Mouse (Mus musculus): ENCODE data around the gene Asphd1. TPM values are rescaled to one million over a fixed set of nuclear protein-coding genes. Genes with fewer than 3 reads are reported as not detected.

Asphd1 gene
- polyA plus RNA-seq, 1 experiment from 2014 or later: 5.5 TPM

DNA sequence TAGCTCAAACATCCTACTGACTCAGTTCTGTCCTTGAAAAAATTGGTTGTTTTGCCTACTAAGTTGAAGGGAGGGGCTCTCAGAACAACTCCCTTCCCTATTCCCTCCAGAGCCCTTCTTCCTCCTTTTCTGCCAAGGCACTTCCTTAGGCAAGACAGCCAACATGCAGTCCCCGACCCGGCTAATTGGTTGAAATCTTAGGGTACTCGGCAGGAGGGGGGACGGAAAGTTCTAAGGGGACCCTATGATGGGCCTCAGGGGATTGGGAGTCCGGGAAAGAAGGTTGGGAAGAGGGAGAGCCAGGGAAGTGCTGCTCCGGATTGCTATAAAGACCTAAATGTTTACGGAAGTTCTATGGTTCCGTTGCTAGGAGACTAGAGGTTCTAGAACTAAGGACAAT is 26.1 kb upstream of the Asphd1 start:
- Histone ChIP-seq H3K9me3 (no peaks in the 10 kb centered on the region), H3K4me1 (replicated peaks) (peaks cover 17% of the 10 kb centered on the region), H3K4me3 (replicated peaks) (peak overlapping the region; percentile 100; the same call in 1 of the 2 replicates), H3K27me3 (no peaks in the 10 kb centered on the region; the same call in 1 of the 2 replicates), H3K36me3 (peaks cover 44% of the 10 kb centered on the region), H3K9ac (replicated peaks) (no peak overlapping the region), H3K27ac (no peak overlapping the region), H3K4me2 (replicated peaks) (peak overlapping the region; percentile 93)
- ATAC-seq: no peak; the same call in 1 of the 2 replicates
- 13% methylated on average over 8 of the region's 8 CpGs for WGBS

DNA sequence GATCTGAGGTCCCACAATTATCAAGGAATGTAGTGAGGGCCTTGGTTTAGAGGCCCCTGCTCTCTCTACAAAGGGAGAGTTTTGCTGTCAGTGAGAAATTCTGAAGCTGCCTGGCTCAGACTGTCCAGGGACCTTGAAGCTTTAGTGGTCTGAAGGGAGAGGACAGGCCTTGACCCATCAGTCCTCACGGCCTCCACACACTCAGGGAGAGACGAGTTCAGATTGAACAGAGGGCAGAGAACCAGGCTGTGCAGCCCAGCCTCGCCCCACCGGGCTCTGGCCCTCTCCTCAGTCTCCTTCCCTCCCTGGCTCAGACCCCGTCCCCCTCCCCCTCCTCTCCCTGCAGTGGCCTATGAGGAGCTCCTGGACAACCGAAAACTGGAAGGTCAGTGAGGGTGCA is 18.0 kb upstream of the Asphd1 start:
- H3K27me3 ChIP-seq: peaks cover 20% of the 10 kb centered on the region
- peaks cover 88% of the 10 kb centered on the region for H3K36me3 ChIP-seq
- H3K4me3 ChIP-seq (replicated peaks): no peak overlapping the region
- H3K4me1 ChIP-seq (replicated peaks): no peaks in the 10 kb centered on the region
- no peak overlapping the region for H3K9ac ChIP-seq (replicated peaks)
- no peak overlapping the region for H3K27ac ChIP-seq
- no peaks in the 10 kb centered on the region; the same call in 1 of the 2 replicates for H3K9me3 ChIP-seq
- 62% methylated on average over 6 of the region's 6 CpGs for WGBS
- no peak for ATAC-seq
- H3K4me2 ChIP-seq (replicated peaks): no peak overlapping the region

DNA sequence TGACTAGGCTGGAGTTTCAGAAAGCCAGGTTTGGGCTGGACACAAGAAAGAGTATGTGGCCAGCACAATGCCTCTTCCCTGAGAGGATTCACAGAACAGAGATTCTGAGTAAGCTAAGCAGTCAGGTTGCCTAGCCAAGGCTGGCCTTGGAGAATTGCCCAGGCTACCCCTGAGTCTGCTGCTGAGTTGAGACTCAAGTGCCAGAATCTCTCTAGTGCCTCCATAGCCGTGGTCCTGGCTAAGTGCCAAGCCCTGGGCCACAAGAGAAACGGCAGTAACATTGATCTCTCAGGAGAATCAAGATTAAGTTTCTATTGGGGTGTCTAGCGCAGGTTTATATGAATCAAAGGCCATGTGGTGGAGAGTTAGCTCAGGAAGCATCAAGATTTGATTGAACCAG is 16.2 kb upstream of the Asphd1 start:
- Histone ChIP-seq H3K27ac (no peak overlapping the region), H3K36me3 (peaks cover 88% of the 10 kb centered on the region), H3K27me3 (peaks cover 37% of the 10 kb centered on the region), H3K4me3 (replicated peaks) (no peak overlapping the region), H3K9ac (replicated peaks) (no peak overlapping the region), H3K9me3 (no peaks in the 10 kb centered on the region; the same call in 1 of the 2 replicates), H3K4me2 (replicated peaks) (no peak overlapping the region), H3K4me1 (replicated peaks) (no peaks in the 10 kb centered on the region)
- WGBS: 67% methylated on average over 3 of the region's 3 CpGs
- no peak for ATAC-seq

DNA sequence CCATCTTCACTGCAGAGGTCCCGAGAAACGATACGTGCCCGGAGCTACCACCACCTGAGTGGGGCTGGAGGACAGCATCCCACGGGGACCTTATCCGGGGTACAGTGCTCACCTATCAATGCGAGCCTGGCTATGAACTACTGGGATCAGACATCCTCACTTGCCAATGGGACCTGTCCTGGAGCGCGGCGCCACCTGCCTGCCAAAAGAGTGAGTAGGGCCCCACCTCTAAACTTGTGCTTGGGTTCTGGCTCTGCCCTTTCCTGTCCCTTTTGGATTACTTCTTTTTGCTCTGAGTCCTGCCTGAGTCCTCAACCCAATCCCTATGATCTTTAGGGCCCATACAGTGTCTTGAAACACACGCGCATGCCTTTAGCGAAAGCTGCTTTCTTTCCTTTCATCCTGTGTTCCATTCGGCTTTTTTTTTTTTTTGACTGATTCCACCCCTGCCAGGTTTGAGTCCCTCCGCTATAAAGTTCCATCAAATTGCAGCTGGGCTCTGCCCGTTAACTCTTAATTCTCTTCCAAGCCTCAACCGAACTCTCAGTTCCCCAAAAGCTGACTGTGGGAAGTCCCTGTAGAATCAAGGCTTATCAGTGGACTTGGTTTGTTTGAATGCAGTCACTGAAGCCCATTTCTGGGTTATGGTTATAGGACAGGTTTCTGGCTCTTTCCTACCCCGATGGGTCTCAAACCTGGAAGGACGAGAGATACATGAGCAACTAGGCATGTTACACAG is 14.3 kb upstream of the Asphd1 start:
- WGBS: 30% methylated on average over 19 of the region's 19 CpGs
- ATAC-seq: no peak
- no peak overlapping the region for H3K4me3 ChIP-seq (replicated peaks)
- no peak overlapping the region for H3K27ac ChIP-seq
- H3K4me1 ChIP-seq (replicated peaks): no peaks in the 10 kb centered on the region
- H3K4me2 ChIP-seq (replicated peaks): no peak overlapping the region
- no peak overlapping the region for H3K9ac ChIP-seq (replicated peaks)
- no peaks in the 10 kb centered on the region for H3K9me3 ChIP-seq
- H3K36me3 ChIP-seq: peaks cover 87% of the 10 kb centered on the region
- H3K27me3 ChIP-seq: peaks cover 38% of the 10 kb centered on the region

DNA sequence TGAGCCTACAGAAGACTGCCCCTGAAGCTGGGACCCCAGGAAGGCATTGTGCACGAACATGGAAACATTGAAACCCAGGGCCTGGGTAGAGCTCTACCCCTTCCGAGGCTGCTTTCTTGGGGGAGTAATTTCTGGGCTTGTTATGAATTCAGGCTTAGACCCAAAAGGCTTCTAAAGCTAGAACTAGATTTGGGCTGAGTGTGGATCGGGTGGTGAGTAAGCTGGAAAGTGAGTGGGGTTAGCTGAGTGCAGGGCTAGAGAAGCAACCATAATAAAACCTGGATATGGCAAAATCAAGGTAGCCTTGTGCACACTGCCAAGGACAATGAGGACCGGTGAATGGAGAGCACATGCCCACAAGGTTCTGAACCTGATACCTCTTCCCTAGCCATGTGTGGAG is 12.6 kb upstream of the Asphd1 start:
- H3K4me1 ChIP-seq (replicated peaks): no peaks in the 10 kb centered on the region
- H3K36me3 ChIP-seq: peaks cover 87% of the 10 kb centered on the region
- no peak overlapping the region for H3K27ac ChIP-seq
- peaks cover 38% of the 10 kb centered on the region for H3K27me3 ChIP-seq
- 88% methylated on average over 4 of the region's 4 CpGs for WGBS
- no peak overlapping the region for H3K4me3 ChIP-seq (replicated peaks)
- no peak overlapping the region for H3K9ac ChIP-seq (replicated peaks)
- ATAC-seq: no peak
- no peak overlapping the region for H3K4me2 ChIP-seq (replicated peaks)
- no peaks in the 10 kb centered on the region for H3K9me3 ChIP-seq

DNA sequence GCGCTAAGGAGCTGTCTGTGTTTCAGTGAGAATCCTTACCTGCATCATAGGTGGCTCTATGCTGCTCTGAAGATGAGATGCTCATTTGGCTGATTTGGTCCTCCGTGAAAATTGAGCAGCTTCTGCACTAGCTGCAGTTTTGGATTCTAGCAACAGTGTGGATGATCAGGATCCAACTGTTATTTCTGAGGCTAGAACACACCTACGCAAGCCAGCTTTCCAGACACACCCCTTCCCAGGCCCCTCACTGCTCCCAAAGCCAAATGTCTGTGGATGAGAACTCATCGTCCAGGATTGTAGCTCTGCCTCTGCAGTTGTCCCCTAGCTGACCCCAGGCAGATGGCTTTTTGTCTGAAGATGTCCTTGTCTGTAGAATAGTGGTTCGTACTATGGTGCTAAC is 11.7 kb upstream of the Asphd1 start:
- Histone ChIP-seq H3K27ac (no peak overlapping the region), H3K36me3 (peaks cover 83% of the 10 kb centered on the region), H3K9me3 (no peaks in the 10 kb centered on the region), H3K9ac (replicated peaks) (no peak overlapping the region), H3K4me1 (replicated peaks) (no peaks in the 10 kb centered on the region), H3K27me3 (peaks cover 38% of the 10 kb centered on the region), H3K4me3 (replicated peaks) (no peak overlapping the region), H3K4me2 (replicated peaks) (no peak overlapping the region)
- no peak for ATAC-seq
- 88% methylated on average over 5 of the region's 5 CpGs for WGBS

DNA sequence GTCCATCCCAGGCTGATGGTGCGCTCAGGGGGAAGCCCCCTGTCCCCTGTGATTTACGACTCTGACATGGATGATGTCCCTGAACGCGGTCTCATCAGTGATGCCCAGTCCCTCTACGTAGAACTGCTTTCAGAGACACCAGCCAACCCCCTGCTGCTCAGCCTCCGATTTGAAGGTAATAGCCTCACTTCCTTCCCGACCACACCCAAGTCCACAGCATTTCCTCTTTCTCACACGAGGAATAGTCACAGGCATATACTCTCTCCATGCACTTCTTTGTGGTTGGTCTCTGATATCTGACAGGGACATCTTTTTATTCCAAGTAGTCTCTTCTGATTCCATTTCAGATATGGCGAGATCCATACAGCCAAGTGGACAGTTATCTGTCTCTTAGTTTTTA is 10.4 kb upstream of the Asphd1 start:
- peaks cover 82% of the 10 kb centered on the region for H3K36me3 ChIP-seq

DNA sequence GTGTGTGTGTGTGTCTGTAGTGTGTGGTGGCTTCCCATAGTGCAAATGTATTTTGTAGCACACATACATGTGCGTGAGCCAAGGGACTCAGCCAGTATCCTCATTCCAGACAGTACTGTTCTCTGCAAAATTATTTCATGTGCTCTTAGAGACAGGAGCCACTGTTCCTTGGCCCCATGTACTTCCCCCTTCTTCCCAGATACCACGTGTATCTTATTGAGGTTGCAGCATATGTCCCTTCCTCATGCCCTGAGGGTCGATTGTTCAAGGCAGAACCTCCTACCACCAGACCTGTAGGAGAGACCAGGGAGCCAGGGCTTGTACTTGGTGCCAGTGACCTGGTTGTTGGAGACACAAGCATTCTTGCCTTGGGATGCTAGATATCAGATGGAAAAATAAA is 5.7 kb upstream of the Asphd1 start:
- peaks cover 48% of the 10 kb centered on the region for H3K36me3 ChIP-seq
- H3K4me2 ChIP-seq (replicated peaks): no peak overlapping the region
- no peak for ATAC-seq
- H3K27ac ChIP-seq: no peak overlapping the region
- H3K9ac ChIP-seq (replicated peaks): no peak overlapping the region
- H3K27me3 ChIP-seq: peaks cover 22% of the 10 kb centered on the region
- H3K4me3 ChIP-seq (replicated peaks): no peak overlapping the region
- H3K9me3 ChIP-seq: no peaks in the 10 kb centered on the region
- WGBS: 64% methylated on average over 3 of the region's 3 CpGs
- peaks cover 35% of the 10 kb centered on the region for H3K4me1 ChIP-seq (replicated peaks)

More for the DNA sequence above, 10.4 kb upstream of the Asphd1 start:
- Histone ChIP-seq H3K27me3 (peaks cover 38% of the 10 kb centered on the region), H3K9ac (replicated peaks) (no peak overlapping the region), H3K9me3 (no peaks in the 10 kb centered on the region), H3K27ac (no peak overlapping the region), H3K4me1 (replicated peaks) (no peaks in the 10 kb centered on the region), H3K4me2 (replicated peaks) (no peak overlapping the region), H3K4me3 (replicated peaks) (no peak overlapping the region)
- 76% methylated on average over 9 of the region's 9 CpGs for WGBS
- no peak for ATAC-seq

DNA sequence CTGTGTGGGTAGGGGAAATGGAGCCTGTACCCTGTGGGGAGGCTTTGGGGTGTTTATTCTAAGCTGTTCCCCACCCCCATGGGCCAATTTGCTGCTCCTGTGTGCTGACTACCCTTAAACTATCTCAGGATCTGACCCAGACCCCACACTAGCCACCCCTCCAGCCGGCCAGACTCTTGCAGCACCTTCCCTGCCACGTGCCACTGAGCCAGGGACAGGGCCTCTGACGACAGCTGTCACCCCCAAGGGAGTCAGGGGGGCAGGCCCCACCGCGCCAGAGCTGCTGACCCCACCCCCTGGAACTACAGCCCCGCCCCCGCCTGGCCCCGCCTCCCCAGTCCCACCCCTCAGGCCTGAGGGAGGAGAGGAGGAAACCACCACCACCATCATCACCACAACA is 3.3 kb upstream of the Asphd1 start:
- peak overlapping the region; percentile 98 for H3K4me2 ChIP-seq (replicated peaks)
- peaks cover 26% of the 10 kb centered on the region for H3K36me3 ChIP-seq
- H3K27ac ChIP-seq: no peak overlapping the region
- H3K27me3 ChIP-seq: peaks cover 22% of the 10 kb centered on the region
- no peak for ATAC-seq
- no peaks in the 10 kb centered on the region for H3K9me3 ChIP-seq
- H3K4me1 ChIP-seq (replicated peaks): peaks cover 58% of the 10 kb centered on the region
- 0% methylated on average over 5 of the region's 8 CpGs for WGBS
- peak overlapping the region; percentile 81 for H3K9ac ChIP-seq (replicated peaks)
- H3K4me3 ChIP-seq (replicated peaks): peak overlapping the region; percentile 63

DNA sequence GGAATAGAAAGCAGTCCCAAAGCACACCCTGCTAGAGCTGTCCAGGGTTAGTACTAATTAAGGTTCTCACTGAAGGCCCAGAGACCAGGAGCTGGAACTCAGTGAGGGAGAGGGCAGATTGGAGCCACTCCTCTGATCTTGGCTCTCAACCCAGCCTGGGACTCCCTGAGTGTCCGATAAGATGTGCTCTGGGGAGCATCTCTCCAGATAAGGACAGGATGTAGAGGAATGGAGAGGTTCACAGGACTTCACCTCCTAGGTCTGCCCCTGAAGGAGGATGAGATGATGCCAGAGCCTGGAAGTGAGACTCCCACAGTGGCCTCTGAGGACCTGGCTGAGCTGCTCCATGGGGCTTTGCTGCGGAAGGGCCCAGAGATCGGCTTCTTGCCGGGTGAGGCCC is 2.4 kb upstream of the Asphd1 start:
- H3K9me3 ChIP-seq: no peaks in the 10 kb centered on the region
- peaks cover 16% of the 10 kb centered on the region for H3K36me3 ChIP-seq
- 0 out of 2 replicates have a peak overlapping the region, but pooled peaks have one; percentile 25 for H3K27ac ChIP-seq
- peak overlapping the region; percentile 81 for H3K9ac ChIP-seq (replicated peaks)
- H3K4me2 ChIP-seq (replicated peaks): peak overlapping the region; percentile 98
- peak overlapping the region; percentile 63 for H3K4me3 ChIP-seq (replicated peaks)
- peaks cover 22% of the 10 kb centered on the region for H3K27me3 ChIP-seq
- 22% methylated on average over 4 of the region's 4 CpGs for WGBS
- H3K4me1 ChIP-seq (replicated peaks): peaks cover 67% of the 10 kb centered on the region
- no peak for ATAC-seq

DNA sequence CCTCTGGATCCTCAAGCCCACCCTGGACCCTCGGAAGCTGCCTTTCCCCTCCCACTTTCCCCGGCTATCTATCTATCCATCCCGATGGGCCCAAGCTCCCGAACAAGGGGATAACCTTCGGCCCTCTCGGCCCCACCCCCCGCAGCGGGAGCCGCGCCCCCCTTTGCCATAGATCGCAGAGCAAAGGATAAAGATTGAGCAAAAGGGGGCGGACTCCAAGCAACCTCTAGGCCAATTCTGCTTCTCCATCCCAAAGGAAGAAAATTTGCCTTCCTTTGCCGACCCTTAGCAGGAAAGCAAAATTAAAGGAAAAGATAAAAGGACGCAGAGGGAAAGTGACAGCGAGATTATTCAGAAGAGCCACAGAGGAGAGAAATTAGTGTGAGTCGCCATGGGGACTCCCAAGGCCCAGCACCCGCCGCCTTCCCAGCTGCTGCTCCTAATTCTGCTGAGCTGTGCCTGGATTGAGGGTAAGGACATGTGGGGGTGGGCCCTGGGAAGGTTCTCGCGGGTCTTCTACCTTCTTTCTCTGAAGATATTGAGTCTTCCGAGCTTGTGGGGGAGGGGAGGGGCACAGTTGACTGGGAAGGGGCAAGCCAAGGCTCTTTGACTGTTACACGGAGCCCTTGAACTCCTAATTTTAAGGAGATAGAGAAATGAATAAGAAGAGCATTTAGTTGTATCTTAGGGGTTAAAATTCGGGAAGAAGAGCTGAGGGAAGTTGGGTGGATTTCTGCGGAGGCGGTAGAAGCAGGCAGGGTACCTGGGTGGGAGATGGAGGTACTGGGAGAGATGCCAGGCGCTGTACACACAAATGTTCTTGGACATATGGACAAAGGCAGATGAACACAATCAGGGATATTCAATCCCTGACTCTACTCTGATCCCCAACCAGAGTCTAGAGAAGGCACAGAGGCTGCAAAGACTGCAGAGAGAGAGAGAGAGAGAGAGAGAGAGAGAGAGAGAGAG is 1.5 kb upstream of the Asphd1 start:
- 3% methylated on average over 26 of the region's 26 CpGs for WGBS

More for the DNA sequence above, 1.5 kb upstream of the Asphd1 start:
- H3K36me3 ChIP-seq: peaks cover 24% of the 10 kb centered on the region
- peak overlapping the region; percentile 98 for H3K4me2 ChIP-seq (replicated peaks)
- H3K27me3 ChIP-seq: peaks cover 22% of the 10 kb centered on the region
- no peaks in the 10 kb centered on the region for H3K9me3 ChIP-seq
- peak overlapping the region; percentile 81 for H3K9ac ChIP-seq (replicated peaks)
- peaks cover 72% of the 10 kb centered on the region for H3K4me1 ChIP-seq (replicated peaks)
- H3K27ac ChIP-seq: peak overlapping the region; percentile 93
- ATAC-seq: no peak
- H3K4me3 ChIP-seq (replicated peaks): peak overlapping the region; percentile 63

Data from midbrain, embryonic 13.5 days (tissue).